Mouse (Mus musculus): ENCODE results near the gene Dusp7. TPM values are rescaled to one million over a fixed set of nuclear protein-coding genes. Genes with fewer than 3 reads are reported as not detected.

Gene Dusp7
- total RNA-seq, 1 experiment, result 4.5 TPM

- Histone ChIP-seq H3K9ac (ENCODE audit: insufficient read depth, low read depth, low read length, poor library complexity, severe bottlenecking) (no peak overlapping the region), H3K4me3 (ENCODE audit: insufficient read depth in 1 of 2, low read depth in 1 of 2, low read length in 2 of 2, poor library complexity in 1 of 2, severe bottlenecking in 1 of 2) (peak overlapping the region in 1 of 2 experiments; percentile 12; a peak in 1 of 4 replicates), H3K36me3 (ENCODE audit: control insufficient read depth, insufficient read depth, low read length, poor library complexity, severe bottlenecking) (no peaks in the 10 kb centered on the region), H3K27ac (ENCODE audit: insufficient read depth, low read depth, low read length, poor library complexity, severe bottlenecking) (no peak overlapping the region), H3K4me1 (ENCODE audit: control insufficient read depth in 2 of 2, insufficient read depth in 2 of 2, low read length in 2 of 2, poor library complexity in 1 of 2) (peaks cover 0 to 11% of the 10 kb centered on the region in 2 experiments; a peak in 1 of 4 replicates), H3K9me3 (ENCODE audit: control insufficient read depth, insufficient read depth, low read depth, low read length) (no peaks in the 10 kb centered on the region)
- no peak for DNase-seq (ENCODE audit: low read depth, low spot score)
- TF ChIP-seq ZNF384 (IDR thresholded peaks at IDR 0.05; ENCODE audit: low read depth, low read length), result no peak
- in situ Hi-C loops (cut with MboI; ENCODE audit: low sequenced_read_pairs in 2 of 2, unreplicated experiment in 2 of 2), result no loop called here
Observed at GRCm38 (mm10) chr9:106386181-106386864, 17.9 kb downstream of the Dusp7 start.

GRCm38 (mm10) chr9:106392828-106393527 is 24.5 kb downstream of the Dusp7 start:
- H3K36me3 ChIP-seq (ENCODE audit: control insufficient read depth, insufficient read depth, low read length, poor library complexity, severe bottlenecking), result no peaks in the 10 kb centered on the region
- no peak overlapping the region for H3K27ac ChIP-seq (ENCODE audit: insufficient read depth, low read depth, low read length, poor library complexity, severe bottlenecking)
- TF ChIP-seq CHD2 (IDR thresholded peaks at IDR 0.05; ENCODE audit: low read depth, low read length) (no peak), MAFK (IDR thresholded peaks at IDR 0.05; ENCODE audit: insufficient read depth, low read depth, low read length) (no peak), ZC3H11A (IDR thresholded peaks at IDR 0.05; ENCODE audit: borderline replicate concordance, low read depth, low read length) (no peak), ZNF384 (IDR thresholded peaks at IDR 0.05; ENCODE audit: low read depth, low read length) (no peak)
- no peak for DNase-seq (ENCODE audit: low read depth, low spot score)
- H3K9me3 ChIP-seq (ENCODE audit: control insufficient read depth, insufficient read depth, low read depth, low read length), result no peaks in the 10 kb centered on the region
- H3K4me3 ChIP-seq (ENCODE audit: insufficient read depth in 1 of 2, low read depth in 1 of 2, low read length in 2 of 2, poor library complexity in 1 of 2, severe bottlenecking in 1 of 2), result peak overlapping the region in 1 of 2 experiments; percentile 26; a peak in 1 of 4 replicates
- in situ Hi-C loops (cut with MboI; ENCODE audit: low sequenced_read_pairs in 2 of 2, unreplicated experiment in 2 of 2), result no loop called here
- no peaks in the 10 kb centered on the region for H3K4me1 ChIP-seq (ENCODE audit: control insufficient read depth in 2 of 2, insufficient read depth in 2 of 2, low read length in 2 of 2, poor library complexity in 1 of 2)
- no peak overlapping the region for H3K9ac ChIP-seq (ENCODE audit: insufficient read depth, low read depth, low read length, poor library complexity, severe bottlenecking)

DNA sequence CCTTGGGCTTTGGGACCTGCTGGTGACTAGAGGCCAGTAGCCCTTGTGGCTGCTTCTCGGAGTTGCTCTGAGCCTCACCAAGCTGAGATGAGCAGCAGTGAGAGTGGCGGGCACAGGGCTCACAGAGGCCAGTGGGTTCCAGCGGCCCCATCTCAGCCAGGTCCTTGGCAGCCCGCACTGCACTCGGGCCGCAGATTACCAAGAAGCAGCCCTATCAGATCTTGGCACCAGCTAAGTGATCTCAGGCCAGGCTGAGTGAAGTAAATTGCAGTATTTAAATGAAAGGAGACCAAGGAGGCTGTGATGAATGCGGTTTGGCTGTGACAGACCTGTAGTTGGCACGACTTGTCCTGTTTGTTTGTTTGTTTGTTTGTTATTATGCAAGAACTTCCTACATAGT is 25.1 kb downstream of the Dusp7 start:
- no peak for DNase-seq (ENCODE audit: low read depth, low spot score)
- Histone ChIP-seq H3K9me3 (ENCODE audit: control insufficient read depth, insufficient read depth, low read depth, low read length) (no peaks in the 10 kb centered on the region), H3K9ac (ENCODE audit: insufficient read depth, low read depth, low read length, poor library complexity, severe bottlenecking) (no peak overlapping the region), H3K36me3 (ENCODE audit: control insufficient read depth, insufficient read depth, low read length, poor library complexity, severe bottlenecking) (no peaks in the 10 kb centered on the region), H3K4me1 (ENCODE audit: control insufficient read depth in 2 of 2, insufficient read depth in 2 of 2, low read length in 2 of 2, poor library complexity in 1 of 2) (no peaks in the 10 kb centered on the region), H3K4me3 (ENCODE audit: insufficient read depth in 1 of 2, low read depth in 1 of 2, low read length in 2 of 2, poor library complexity in 1 of 2, severe bottlenecking in 1 of 2) (peak overlapping the region in 1 of 2 experiments; percentile 26; a peak in 1 of 4 replicates), H3K27ac (ENCODE audit: insufficient read depth, low read depth, low read length, poor library complexity, severe bottlenecking) (no peak overlapping the region)
- in situ Hi-C loops (cut with MboI; ENCODE audit: low sequenced_read_pairs in 2 of 2, unreplicated experiment in 2 of 2), result no loop called here
- TF ChIP-seq HCFC1 (IDR thresholded peaks at IDR 0.05; ENCODE audit: borderline replicate concordance, insufficient read depth, low read length), result no peak
- TF ChIP-seq MAFK (IDR thresholded peaks at IDR 0.05; ENCODE audit: insufficient read depth, low read depth, low read length), result no peak
- TF ChIP-seq CHD2 (IDR thresholded peaks at IDR 0.05; ENCODE audit: low read depth, low read length), result no peak
- no peak for TF ChIP-seq ZNF384 (IDR thresholded peaks at IDR 0.05; ENCODE audit: low read depth, low read length)
- no peak for TF ChIP-seq ZC3H11A (IDR thresholded peaks at IDR 0.05; ENCODE audit: borderline replicate concordance, low read depth, low read length)

GRCm38 (mm10) chr9:106394649-106395602 is 26.5 kb downstream of the Dusp7 start:
- Histone ChIP-seq H3K9ac (ENCODE audit: insufficient read depth, low read depth, low read length, poor library complexity, severe bottlenecking) (no peak overlapping the region), H3K27ac (ENCODE audit: insufficient read depth, low read depth, low read length, poor library complexity, severe bottlenecking) (no peak overlapping the region), H3K4me1 (ENCODE audit: control insufficient read depth in 2 of 2, insufficient read depth in 2 of 2, low read length in 2 of 2, poor library complexity in 1 of 2) (no peaks in the 10 kb centered on the region), H3K4me3 (ENCODE audit: insufficient read depth in 1 of 2, low read depth in 1 of 2, low read length in 2 of 2, poor library complexity in 1 of 2, severe bottlenecking in 1 of 2) (no peak overlapping the region), H3K36me3 (ENCODE audit: control insufficient read depth, insufficient read depth, low read length, poor library complexity, severe bottlenecking) (no peaks in the 10 kb centered on the region), H3K9me3 (ENCODE audit: control insufficient read depth, insufficient read depth, low read depth, low read length) (no peaks in the 10 kb centered on the region)
- TF ChIP-seq CHD2 (IDR thresholded peaks at IDR 0.05; ENCODE audit: low read depth, low read length) (no peak), MAFK (IDR thresholded peaks at IDR 0.05; ENCODE audit: insufficient read depth, low read depth, low read length) (no peak), ZNF384 (IDR thresholded peaks at IDR 0.05; ENCODE audit: low read depth, low read length) (no peak), HCFC1 (IDR thresholded peaks at IDR 0.05; ENCODE audit: borderline replicate concordance, insufficient read depth, low read length) (no peak), ZC3H11A (IDR thresholded peaks at IDR 0.05; ENCODE audit: borderline replicate concordance, low read depth, low read length) (no peak)
- in situ Hi-C loops (cut with MboI; ENCODE audit: low sequenced_read_pairs in 2 of 2, unreplicated experiment in 2 of 2), result no loop called here
- DNase-seq (ENCODE audit: low read depth, low spot score), result no peak
